Mouse (Mus musculus): ENCODE data around the gene Polr3b.

GRCm38 (mm10) chr10:84774573-84774972, 152.5 kb downstream of the Polr3b start:
- TF ChIP-seq POLR2A (IDR thresholded peaks at IDR 0.05; ENCODE audit: low read depth, low read length) (no peak), CTCF (conservative IDR thresholded peaks at IDR 0.05; ENCODE audit: insufficient read depth, insufficient read length, low read depth, low read length) (no peak)
